Mouse (Mus musculus) heart, adult 18-20 months (tissue): ENCODE results near the gene Slamf6. TPM values are rescaled to one million over a fixed set of nuclear protein-coding genes. Genes with fewer than 3 reads are reported as not detected.
A peak's percentile ranks its signal among the peaks of the same experiment; 100 is the strongest.

Experiments
- DNase-seq, 2 experiments: peaks; one replicate each; pipeline ENCODE4 v3.0.0; 2021 to 2022; ENCODE audit warnings: mixed read lengths in 1 of 2
- total RNA-seq, 2 experiments: library from RNA; stranded (reverse); gene quantifications; 2 replicates each; pipeline ENCODE4 v1.2.3; 2021

The Slamf6 gene
- total RNA-seq, 2 experiments from 2014 or later, result 0.10 to 1.3 TPM

DNA sequence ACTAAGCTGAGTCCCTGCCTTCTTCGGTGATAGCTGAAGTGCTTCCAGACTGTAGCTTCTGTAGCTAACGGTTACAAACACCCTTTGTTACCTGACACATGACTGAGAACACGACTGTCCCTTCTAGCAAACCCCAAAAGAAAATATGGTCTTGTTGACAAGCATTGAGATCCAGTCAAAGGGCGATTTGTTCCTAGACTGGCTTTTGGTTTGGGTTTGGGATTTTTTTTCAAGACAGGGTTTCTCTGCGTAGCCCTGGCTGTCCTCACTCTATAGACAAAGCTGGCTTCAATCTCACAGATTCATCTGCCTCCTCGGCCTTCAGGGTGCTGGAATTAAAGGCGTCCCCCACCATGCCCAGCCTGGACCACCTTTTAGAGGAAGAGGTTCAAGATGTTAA is 79.4 kb downstream of the Slamf6 start:
- no peak for DNase-seq

DNA sequence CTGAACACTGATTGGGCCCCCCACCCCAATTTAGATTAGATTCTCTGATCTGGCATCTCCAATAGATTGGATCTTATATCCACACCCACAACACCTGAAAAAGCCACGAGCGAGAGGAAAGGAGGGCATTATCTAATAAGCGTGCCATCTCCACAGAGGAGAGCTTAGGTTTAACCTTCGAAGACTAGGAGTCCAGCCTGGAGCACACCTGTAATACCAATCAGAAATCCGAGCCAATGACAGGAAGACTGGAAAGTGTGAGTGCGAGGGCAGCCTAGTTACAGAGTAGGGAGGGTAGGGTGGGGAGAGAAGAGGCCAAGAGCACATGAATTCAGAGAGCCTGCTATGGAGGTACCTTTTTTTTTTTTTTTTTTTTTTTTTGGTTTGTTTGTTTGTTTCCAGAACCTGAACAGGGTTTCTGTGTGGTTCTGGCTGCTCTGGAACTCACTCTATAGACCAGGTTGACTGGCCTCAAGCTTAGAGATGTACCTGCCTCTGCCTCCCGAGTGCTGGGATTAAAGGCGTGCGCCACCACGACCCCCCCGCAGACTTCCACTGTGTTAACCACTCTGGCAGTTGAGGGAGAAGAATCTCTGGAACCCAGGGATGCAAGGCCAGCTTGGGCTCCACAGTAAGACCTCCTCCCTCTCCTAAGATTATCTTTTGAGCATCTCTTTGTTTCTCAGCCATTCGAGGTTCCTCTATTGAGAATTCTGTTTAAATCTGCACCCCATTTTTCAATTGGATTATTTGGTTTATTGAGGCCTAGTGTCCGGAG is 81.7 kb downstream of the Slamf6 start:
- DNase-seq, result no peak

DNA sequence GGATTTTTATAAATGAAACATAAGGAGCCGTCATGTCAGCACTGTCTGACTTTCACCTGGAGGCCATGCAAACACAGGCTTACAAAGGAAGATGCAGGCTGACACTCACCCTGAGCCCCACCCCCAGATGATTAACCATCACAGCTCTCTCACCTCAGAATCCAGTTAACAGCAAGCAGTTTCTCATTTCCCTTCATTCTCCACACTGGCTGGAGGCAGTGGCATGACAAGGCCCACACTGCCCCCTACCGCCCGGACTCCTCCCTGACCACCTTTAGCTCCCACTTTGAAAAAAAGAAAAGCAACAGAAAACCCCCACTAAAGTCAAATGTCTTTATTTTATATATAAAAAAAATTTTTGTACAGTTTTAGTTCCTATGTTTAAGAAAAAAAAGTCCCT is 83.3 kb downstream of the Slamf6 start:
- peak; percentile 48 to 70 for DNase-seq

DNA sequence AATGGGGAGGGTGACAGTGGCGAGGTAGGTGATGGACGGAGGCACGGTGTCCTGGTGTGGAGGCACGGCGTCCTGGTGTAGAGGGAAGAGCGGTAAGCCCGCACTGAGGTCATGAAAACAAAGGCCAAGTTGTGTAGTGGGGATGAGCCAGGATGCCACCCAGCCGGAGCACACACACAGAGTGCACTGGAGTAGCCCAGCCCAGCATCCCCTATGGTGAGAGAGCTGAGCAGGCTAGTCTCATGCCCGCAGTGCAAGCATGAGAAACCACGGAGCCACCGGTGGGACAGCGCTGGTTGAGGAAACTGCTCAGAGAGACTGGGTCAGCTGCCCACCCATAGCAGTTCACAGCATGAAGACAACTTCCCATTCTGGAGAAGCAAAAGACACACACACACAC is 84.3 kb downstream of the Slamf6 start:
- no peak for DNase-seq

Other genes starting within 250 kb of the Slamf6 start
- 1 to 10 TPM; 2.9 to 3.1 TPM for gene Cd48, start 235.5 kb upstream of the Slamf6 start, total RNA-seq
- gene Slamf1, start 150.4 kb upstream of the Slamf6 start, total RNA-seq, result under 1 TPM; 0.47 to 0.64 TPM
- gene Cd84, start 77.8 kb upstream of the Slamf6 start, total RNA-seq, result 1 to 10 TPM; 1.5 to 2.5 TPM
- gene Gm10521, start 21.9 kb upstream of the Slamf6 start, total RNA-seq, result under 1 TPM in 1 of 2 experiments, not detected in 1; 0.36 TPM
- gene Vangl2, start 110.9 kb downstream of the Slamf6 start, total RNA-seq, result under 1 TPM; 0.77 to 0.95 TPM
- gene Nhlh1, start 140.1 kb downstream of the Slamf6 start, total RNA-seq, result not detected
- gene Copa, start 165.0 kb downstream of the Slamf6 start, total RNA-seq, result 100 to 1,000 TPM; 106 to 108 TPM
- 10 to 100 TPM; 39.5 to 43.8 TPM for gene Ncstn, start 165.3 kb downstream of the Slamf6 start, total RNA-seq
- 100 to 1,000 TPM; 116 to 143 TPM for gene Pex19, start 209.2 kb downstream of the Slamf6 start, total RNA-seq
- gene Dcaf8, start 230.6 kb downstream of the Slamf6 start, total RNA-seq, result 100 to 1,000 TPM; 110 to 119 TPM